Mouse (Mus musculus): ENCODE measurements around the gene Plbd1.

Gene Plbd1

GRCm38 (mm10) chr6:136647455-136647861 is 14.3 kb downstream of the Plbd1 start:
- DNase-seq, result no peak

- no peak for DNase-seq
These were observed 15.5 kb downstream of the Plbd1 start for GRCm38 (mm10) chr6:136646207-136646606.

GRCm38 (mm10) chr6:136645754-136646153 is 16.0 kb downstream of the Plbd1 start:
- no peak for DNase-seq

- DNase-seq, result no peak
These were observed 17.6 kb downstream of the Plbd1 start for GRCm38 (mm10) chr6:136644171-136644570.

- DNase-seq, result no peak
These were observed 26.7 kb downstream of the Plbd1 start for GRCm38 (mm10) chr6:136634982-136635381.

GRCm38 (mm10) chr6:136633719-136634118 is 28.0 kb downstream of the Plbd1 start:
- DNase-seq, result no peak

GRCm38 (mm10) chr6:136633154-136633553 is 28.6 kb downstream of the Plbd1 start:
- DNase-seq, result no peak

GRCm38 (mm10) chr6:136631945-136632534 is 29.7 kb downstream of the Plbd1 start:
- no peak for DNase-seq

- no peak for DNase-seq
These were observed 30.2 kb downstream of the Plbd1 start for GRCm38 (mm10) chr6:136631519-136631918.

GRCm38 (mm10) chr6:136629639-136630038 is 32.1 kb downstream of the Plbd1 start:
- DNase-seq, result no peak

GRCm38 (mm10) chr6:136625421-136625820 is 36.3 kb downstream of the Plbd1 start:
- DNase-seq, result no peak

GRCm38 (mm10) chr6:136620361-136621139 is 41.2 kb downstream of the Plbd1 start:
- DNase-seq, result peak; percentile 72

GRCm38 (mm10) chr6:136614156-136614555 is 47.6 kb downstream of the Plbd1 start:
- DNase-seq, result no peak

- DNase-seq, result no peak
These were observed 49.4 kb downstream of the Plbd1 start for GRCm38 (mm10) chr6:136612312-136612711.

GRCm38 (mm10) chr6:136611351-136612215 is 50.1 kb downstream of the Plbd1 start:
- DNase-seq, result no peak

GRCm38 (mm10) chr6:136602601-136603000 is 59.1 kb downstream of the Plbd1 start:
- no peak for DNase-seq

- no peak for DNase-seq
These were observed 67.2 kb downstream of the Plbd1 start for GRCm38 (mm10) chr6:136594541-136594940.

- DNase-seq, result no peak
These were observed 71.0 kb downstream of the Plbd1 start for GRCm38 (mm10) chr6:136590739-136591138.

GRCm38 (mm10) chr6:136566002-136566401 is 95.7 kb downstream of the Plbd1 start:
- DNase-seq, result no peak
